Mouse (Mus musculus) thymus, postnatal 0 days (tissue): ENCODE measurements around the gene Pla2g6. TPM values are rescaled to one million over a fixed set of nuclear protein-coding genes. Genes with fewer than 3 reads are reported as not detected.
A peak's percentile ranks its signal among the peaks of the same experiment; 100 is the strongest.

Source experiments
- DNase-seq: peaks from one replicate; pipeline ENCODE4 v3.0.0-alpha.2; 2015; ENCODE audit warnings: low spot score
- polyA plus RNA-seq: library from polyadenylated mRNA; unstranded; fragments of >200 nt; fragmentation: Nextera tagmentation; extraction: Ambion mirVana; gene quantifications from 2 replicates; pipeline ENCODE4 v1.2.1, GENCODE M21; 2015

Gene Pla2g6
- polyA plus RNA-seq, 1 experiment from 2014 or later: 12.8 TPM

- DNase-seq: no peak
Measured at GRCm38 (mm10) chr15:79351331-79351767, 23.2 kb upstream of the Pla2g6 start.

GRCm38 (mm10) chr15:79350866-79351265 is 22.7 kb upstream of the Pla2g6 start:
- DNase-seq: no peak

GRCm38 (mm10) chr15:79348651-79349050 is 20.5 kb upstream of the Pla2g6 start:
- DNase-seq: no peak

- peak; percentile 92 for DNase-seq
Measured at GRCm38 (mm10) chr15:79347845-79348506, 19.8 kb upstream of the Pla2g6 start.

- DNase-seq: peak; percentile 95
Measured at GRCm38 (mm10) chr15:79347165-79347844, 19.1 kb upstream of the Pla2g6 start.

GRCm38 (mm10) chr15:79346051-79346793 is 18.0 kb upstream of the Pla2g6 start, which contains the start of gene Maff:
TSS of gene Maff (plus strand) at chr15:79346621.
- DNase-seq: no peak

GRCm38 (mm10) chr15:79344627-79345026 is 16.4 kb upstream of the Pla2g6 start:
- no peak for DNase-seq

- no peak for DNase-seq
Measured at GRCm38 (mm10) chr15:79342641-79343337, 14.6 kb upstream of the Pla2g6 start.

- no peak for DNase-seq
Measured at GRCm38 (mm10) chr15:79338978-79339377, 10.8 kb upstream of the Pla2g6 start.

GRCm38 (mm10) chr15:79335061-79335655 is 7.0 kb upstream of the Pla2g6 start:
- DNase-seq: no peak

- DNase-seq: no peak
Measured at GRCm38 (mm10) chr15:79333409-79333808, 5.2 kb upstream of the Pla2g6 start.

GRCm38 (mm10) chr15:79330521-79330920 is 2.3 kb upstream of the Pla2g6 start:
- DNase-seq: no peak

GRCm38 (mm10) chr15:79329979-79330363 is 1.8 kb upstream of the Pla2g6 start:
- peak; percentile 12 for DNase-seq

- no peak for DNase-seq
Measured at GRCm38 (mm10) chr15:79329346-79329978, 1.3 kb upstream of the Pla2g6 start.

GRCm38 (mm10) chr15:79328939-79329275 is 717 bp upstream of the Pla2g6 start:
- DNase-seq: peak; percentile 46

- DNase-seq: peak; percentile 47
Measured at GRCm38 (mm10) chr15:79326971-79327961, 924 bp downstream of the Pla2g6 start.

- peak; percentile 17 for DNase-seq
Measured at GRCm38 (mm10) chr15:79326264-79326663, 1.9 kb downstream of the Pla2g6 start.

- peak; percentile 2 for DNase-seq
Measured at GRCm38 (mm10) chr15:79325742-79326141, 2.4 kb downstream of the Pla2g6 start.

GRCm38 (mm10) chr15:79324373-79324772 is 3.8 kb downstream of the Pla2g6 start:
- DNase-seq: peak; percentile 3

- DNase-seq: no peak
Measured at GRCm38 (mm10) chr15:79323791-79324155, 4.4 kb downstream of the Pla2g6 start.
